Mouse (Mus musculus) lung, postnatal 0 days (tissue): Measurements from ENCODE around the gene Glis2.

Source experiments
- CTCF ChIP-seq: IDR thresholded peaks from 2 replicates; pipeline ENCODE4 v1.5.1; 2016; ENCODE audit warnings: antibody characterized with exemption, mild to moderate bottlenecking
- EP300 ChIP-seq: IDR thresholded peaks from 2 replicates; pipeline ENCODE4 v1.6.1; 2016; ENCODE audit warnings: antibody characterized with exemption, mild to moderate bottlenecking, control low read depth

DNA sequence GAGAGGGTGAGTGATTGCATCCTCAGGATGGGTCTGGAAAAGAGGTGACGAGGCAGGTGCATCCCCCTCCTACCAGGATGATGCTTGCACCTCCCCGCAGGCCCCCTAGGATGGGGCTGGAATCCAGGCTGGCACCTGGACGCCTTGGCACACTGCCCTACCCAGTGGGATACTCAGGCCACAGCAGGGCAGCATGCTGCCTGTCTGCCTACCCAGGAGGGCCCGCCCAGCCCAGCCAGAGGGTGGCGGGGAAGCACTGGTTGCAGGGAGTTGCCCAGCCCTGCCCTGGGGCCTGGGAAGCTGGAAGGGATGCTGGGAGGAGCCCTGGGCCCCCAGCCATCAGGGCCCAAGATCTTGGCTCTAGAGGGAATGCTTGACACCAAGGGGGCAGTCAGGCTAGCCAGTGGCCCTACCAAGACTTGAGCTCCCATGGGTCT lies 1.0 kb downstream of the Glis2 start:
- TF ChIP-seq CTCF (peak; percentile 41), EP300 (no peak)
